Mouse (Mus musculus): Measurements from ENCODE around the gene Esf1.

DNA sequence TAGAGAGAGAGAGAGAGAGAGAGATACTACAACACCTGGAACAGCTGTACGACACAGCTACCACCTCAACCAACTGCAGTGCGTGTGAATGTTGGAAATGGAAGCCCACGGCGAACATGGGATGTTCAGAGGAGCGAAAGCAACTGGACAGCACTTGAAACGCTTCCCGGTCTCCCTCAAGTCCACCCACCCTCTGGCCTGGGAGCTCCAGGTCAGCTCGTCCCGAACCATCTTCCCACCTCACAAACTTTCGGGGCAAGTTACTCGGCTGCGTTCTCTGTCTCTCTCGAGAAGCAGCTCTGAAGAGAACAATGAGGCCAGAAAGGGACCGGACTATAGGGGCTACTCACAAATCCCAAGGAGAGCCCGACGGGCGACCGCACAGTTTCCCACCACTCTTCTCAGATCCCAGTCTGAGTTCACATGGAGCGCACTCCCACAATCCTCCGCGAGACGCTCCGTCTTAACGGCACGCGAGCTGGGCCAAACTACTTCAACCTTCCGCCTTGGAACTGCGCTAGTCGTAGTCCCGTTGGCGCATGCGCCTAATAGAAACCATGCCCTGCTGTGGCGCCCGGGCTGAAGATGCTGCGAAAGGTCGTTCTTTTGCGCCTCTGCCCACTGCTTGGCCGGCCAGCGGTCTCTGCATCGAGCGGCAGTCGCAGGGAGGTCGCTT lies at the start of gene Esf1, which contains the start of gene Ndufaf5:
- TF ChIP-seq CTCF (IDR thresholded peaks at IDR 0.05; ENCODE audit: control insufficient read depth, insufficient read depth, insufficient read length) (no peak), MYOG (IDR thresholded peaks at IDR 0.05; ENCODE audit: control insufficient read depth, extremely low read depth, insufficient read length) (no peak), CEBPB (IDR thresholded peaks at IDR 0.05; ENCODE audit: low read depth) (no peak), MAX (IDR thresholded peaks at IDR 0.05) (peak; percentile 91)
